Mouse (Mus musculus) liver, embryonic 14.5 days (tissue): ENCODE measurements around the gene Myrip.

Source experiments
- CTCF ChIP-seq: IDR thresholded peaks from 2 replicates; pipeline ENCODE4 v1.5.1; 2016; ENCODE audit warnings: antibody characterized with exemption, low read depth, control low read depth
- EP300 ChIP-seq: IDR thresholded peaks from 2 replicates; pipeline ENCODE4 v1.6.1; 2016; ENCODE audit warnings: antibody characterized with exemption, low read depth

DNA sequence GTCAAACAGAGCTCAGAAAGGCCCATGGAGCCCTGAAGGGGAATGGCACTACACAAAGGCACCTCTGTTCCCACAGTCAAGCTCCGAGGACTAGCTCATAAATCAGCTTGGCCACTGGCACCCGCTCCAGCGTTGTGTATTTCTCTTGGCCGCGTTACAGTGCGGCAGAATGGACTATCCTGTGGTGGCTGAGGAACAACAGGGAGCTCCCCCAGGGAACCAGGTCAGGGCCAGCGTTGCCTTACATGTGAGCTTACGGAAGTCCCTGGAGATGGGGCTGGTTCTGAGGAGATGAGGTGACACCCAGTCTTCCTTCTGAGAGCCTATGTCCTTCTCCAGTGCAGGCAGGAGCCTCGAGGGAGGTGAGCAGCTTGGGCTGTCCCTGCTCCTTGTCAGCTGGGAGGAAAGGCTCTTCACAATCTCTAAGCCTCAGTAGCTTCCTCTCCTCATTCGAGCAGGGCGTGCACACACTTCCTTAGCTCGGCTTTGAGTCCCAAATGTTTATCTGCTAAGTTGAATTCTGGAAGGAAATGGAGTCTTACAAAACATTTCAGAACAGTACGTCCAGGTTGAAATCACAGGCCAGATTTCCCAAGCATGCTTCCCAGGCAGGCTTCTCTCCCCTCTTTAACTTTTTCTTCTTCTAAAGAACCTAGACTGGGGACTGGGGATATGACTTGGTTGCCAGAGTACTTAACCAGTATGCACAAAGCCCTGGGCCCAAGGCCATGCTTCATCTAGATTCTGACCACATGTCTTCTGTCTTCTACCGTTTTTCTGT lies 59.3 kb downstream of the Myrip start:
- TF ChIP-seq CTCF (no peak), EP300 (no peak)
